Mouse (Mus musculus) bone marrow, adult 2 months (tissue): ENCODE measurements around the gene Ddhd1.

ENCODE experiments used
- CTCF ChIP-seq: fragments of 200-500 bp; IDR thresholded peaks from 2 replicates; pipeline ENCODE4 v1.5.1; 2011; ENCODE audit warnings: low read length, control low read depth; ENCODE audit not compliant: control insufficient read depth, insufficient read depth
- POLR2A ChIP-seq: fragments of 200-500 bp; IDR thresholded peaks from 2 replicates; pipeline ENCODE4 v1.6.1; 2011; ENCODE audit warnings: low read depth, mild to moderate bottlenecking, control low read depth, low read length, borderline replicate concordance; ENCODE audit not compliant: control insufficient read depth

GRCm38 (mm10) chr14:45676722-45677121 is 18.8 kb upstream of the Ddhd1 start:
- TF ChIP-seq POLR2A (no peak), CTCF (no peak)
